Mouse (Mus musculus): Measurements from ENCODE around the gene Itsn1. TPM values are rescaled to one million over a fixed set of nuclear protein-coding genes. Genes with fewer than 3 reads are reported as not detected.

Gene Itsn1
- polyA plus RNA-seq, 1 experiment from 2014 or later = 34.5 TPM

DNA sequence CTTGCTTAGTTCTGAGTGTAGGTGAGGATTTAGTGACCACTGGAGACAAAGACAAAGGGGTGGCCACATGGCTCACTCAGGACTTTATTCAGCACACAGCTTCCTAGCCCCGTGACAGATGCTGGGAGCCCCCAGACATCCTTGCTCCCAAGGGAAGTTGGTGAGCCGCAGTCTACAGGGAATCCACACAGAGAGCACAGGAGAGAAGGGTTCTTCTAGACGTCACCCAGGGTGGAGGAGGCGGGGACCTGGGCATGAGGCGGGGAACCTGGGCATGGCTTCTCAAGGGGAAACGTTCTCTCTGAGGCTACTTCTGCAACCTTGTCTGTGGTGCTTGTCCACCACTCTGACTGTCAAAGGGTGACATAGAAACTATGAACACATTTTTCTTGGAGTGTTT lies 34.9 kb downstream of the Itsn1 start:
- Histone ChIP-seq H3K27me3 (ENCODE audit: low read depth, poor library complexity, severe bottlenecking) (no peaks in the 10 kb centered on the region), H3K9me3 (replicated peaks) (no peaks in the 10 kb centered on the region), H3K27ac (peak overlapping the region; percentile 50; the same call in 1 of the 2 replicates), H3K36me3 (peaks cover 7% of the 10 kb centered on the region; the same call in 1 of the 2 replicates), H3K4me1 (peaks cover 15% of the 10 kb centered on the region), H3K4me3 (no peak overlapping the region)
- 68% methylated on average over 6 of the region's 6 CpGs for WGBS
- no peak for DNase-seq (ENCODE audit: low spot score)

DNA sequence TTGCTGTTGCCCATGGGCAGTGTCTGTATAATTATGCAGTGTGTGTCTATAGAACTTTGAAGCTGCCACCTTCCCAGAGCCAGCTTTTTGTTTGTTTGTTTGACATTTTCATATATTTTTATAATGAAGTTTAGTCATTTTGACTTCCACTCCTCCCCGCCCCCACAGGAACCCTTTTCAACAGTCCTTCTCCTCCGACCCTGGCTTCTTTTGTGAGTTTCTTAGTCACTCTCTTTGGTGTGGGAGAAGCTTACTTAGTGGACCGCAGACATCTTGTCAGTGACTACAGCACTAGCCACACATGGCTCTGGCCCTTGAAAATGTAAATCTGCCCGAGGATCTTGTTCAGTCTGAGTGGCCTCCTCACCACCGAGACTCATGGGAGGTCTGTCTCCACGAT lies 35.3 kb downstream of the Itsn1 start:
- no peaks in the 10 kb centered on the region for H3K27me3 ChIP-seq (ENCODE audit: low read depth, poor library complexity, severe bottlenecking)
- H3K36me3 ChIP-seq = peaks cover 7% of the 10 kb centered on the region; the same call in 1 of the 2 replicates
- H3K27ac ChIP-seq = no peak overlapping the region
- no peaks in the 10 kb centered on the region for H3K9me3 ChIP-seq (replicated peaks)
- peaks cover 15% of the 10 kb centered on the region for H3K4me1 ChIP-seq
- DNase-seq (ENCODE audit: low spot score) = no peak
- H3K4me3 ChIP-seq = no peak overlapping the region
- WGBS = 85% methylated on average over 6 of the region's 6 CpGs

DNA sequence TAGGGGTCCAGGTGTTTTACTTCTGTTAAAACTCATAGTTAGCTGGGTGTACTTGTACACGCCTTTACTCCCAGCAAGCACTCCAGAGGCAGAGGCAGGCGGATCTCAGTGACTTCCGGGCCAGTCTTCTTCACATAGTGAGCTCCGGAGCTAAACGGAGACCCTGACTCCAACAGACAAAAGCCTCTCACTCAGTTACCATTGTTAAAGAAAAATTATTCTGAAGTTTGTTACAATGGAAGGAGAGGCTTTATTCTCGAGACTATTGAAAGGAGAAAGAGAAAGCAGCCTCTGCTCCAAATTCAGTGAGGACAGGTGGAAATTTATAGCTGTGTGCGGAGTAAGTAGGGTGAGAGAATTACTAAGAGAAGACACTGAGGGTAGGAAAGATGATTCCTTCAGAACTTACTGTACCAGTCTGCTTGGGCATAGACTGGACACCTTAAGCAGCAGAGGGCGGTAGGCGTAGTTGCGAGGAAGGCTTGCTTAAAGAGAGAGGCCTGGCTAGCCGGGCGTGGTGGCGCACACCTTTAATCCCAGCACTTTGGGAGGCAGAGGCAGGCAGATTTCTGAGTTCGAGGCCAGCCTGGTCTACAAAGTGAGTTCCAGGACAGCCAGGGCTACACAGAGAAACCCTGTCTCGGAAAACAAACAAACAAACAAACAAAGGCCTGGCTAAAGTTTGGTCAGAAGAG lies 36.2 kb downstream of the Itsn1 start:
- no peak overlapping the region for H3K27ac ChIP-seq
- peaks cover 7% of the 10 kb centered on the region; the same call in 1 of the 2 replicates for H3K36me3 ChIP-seq
- 94% methylated on average over 15 of the region's 15 CpGs for WGBS
- no peaks in the 10 kb centered on the region for H3K9me3 ChIP-seq (replicated peaks)
- no peaks in the 10 kb centered on the region for H3K27me3 ChIP-seq (ENCODE audit: low read depth, poor library complexity, severe bottlenecking)
- peaks cover 15% of the 10 kb centered on the region for H3K4me1 ChIP-seq
- no peak for DNase-seq (ENCODE audit: low spot score)
- H3K4me3 ChIP-seq = no peak overlapping the region

DNA sequence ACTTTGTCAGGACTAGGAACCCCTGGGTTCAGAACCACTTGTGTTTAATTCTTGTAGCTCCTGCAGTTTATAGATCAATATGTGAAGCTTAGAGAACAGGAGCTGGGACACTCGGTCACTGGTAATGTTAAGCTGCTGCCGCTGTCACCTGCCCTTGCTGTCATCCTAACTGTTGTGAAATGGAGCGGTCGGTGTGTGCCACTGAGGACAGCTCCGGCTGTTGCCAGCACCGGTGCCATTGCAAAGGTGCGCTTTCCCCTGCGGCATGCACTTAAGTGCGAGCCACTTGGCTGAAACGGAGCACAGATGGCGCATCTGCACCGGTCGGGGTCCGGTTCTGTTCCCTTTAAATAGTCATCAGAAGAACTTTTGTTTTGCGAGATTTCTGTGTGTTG lies 36.7 kb downstream of the Itsn1 start:
- no peak for DNase-seq (ENCODE audit: low spot score)

DNA sequence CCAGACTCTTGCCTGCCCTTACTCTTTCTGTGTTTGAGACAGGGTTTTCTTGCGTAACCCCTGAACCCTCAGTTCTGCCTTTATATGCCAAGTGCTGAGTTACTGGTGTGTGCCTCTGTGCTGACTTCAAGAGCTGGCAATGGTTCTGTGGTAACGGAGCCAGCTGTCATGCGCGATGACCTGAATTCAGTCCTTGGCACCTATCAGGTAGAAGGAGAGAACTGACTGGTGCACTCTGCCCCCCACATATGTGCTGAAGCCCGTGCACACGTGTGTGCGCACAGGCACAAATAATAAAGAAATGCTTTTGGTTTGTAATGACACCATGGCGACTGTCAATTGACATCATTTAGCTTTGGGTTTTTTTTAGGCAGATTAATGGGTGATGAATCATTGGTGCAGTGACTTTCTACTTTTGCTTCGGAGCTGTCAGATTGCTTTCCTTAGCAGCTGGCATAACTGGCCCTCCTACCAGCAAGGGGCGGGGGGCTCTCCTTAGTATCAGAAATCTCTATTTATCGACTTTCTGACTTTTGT lies 38.2 kb downstream of the Itsn1 start:
- Histone ChIP-seq H3K27ac (no peak overlapping the region), H3K4me1 (peaks cover 15% of the 10 kb centered on the region), H3K36me3 (0 out of 2 replicates have a peak, but pooled peaks cover 4% of the 10 kb centered on the region), H3K9me3 (replicated peaks) (no peaks in the 10 kb centered on the region), H3K4me3 (no peak overlapping the region), H3K27me3 (ENCODE audit: low read depth, poor library complexity, severe bottlenecking) (no peaks in the 10 kb centered on the region)
- WGBS = 92% methylated on average over 11 of the region's 11 CpGs
- no peak for DNase-seq (ENCODE audit: low spot score)

More for the DNA sequence above, 36.7 kb downstream of the Itsn1 start:
- Histone ChIP-seq H3K27ac (no peak overlapping the region), H3K9me3 (replicated peaks) (no peaks in the 10 kb centered on the region), H3K27me3 (ENCODE audit: low read depth, poor library complexity, severe bottlenecking) (no peaks in the 10 kb centered on the region), H3K4me3 (no peak overlapping the region), H3K36me3 (peaks cover 4% of the 10 kb centered on the region; the same call in 1 of the 2 replicates), H3K4me1 (peaks cover 15% of the 10 kb centered on the region)
- WGBS = 90% methylated on average over 15 of the region's 15 CpGs

DNA sequence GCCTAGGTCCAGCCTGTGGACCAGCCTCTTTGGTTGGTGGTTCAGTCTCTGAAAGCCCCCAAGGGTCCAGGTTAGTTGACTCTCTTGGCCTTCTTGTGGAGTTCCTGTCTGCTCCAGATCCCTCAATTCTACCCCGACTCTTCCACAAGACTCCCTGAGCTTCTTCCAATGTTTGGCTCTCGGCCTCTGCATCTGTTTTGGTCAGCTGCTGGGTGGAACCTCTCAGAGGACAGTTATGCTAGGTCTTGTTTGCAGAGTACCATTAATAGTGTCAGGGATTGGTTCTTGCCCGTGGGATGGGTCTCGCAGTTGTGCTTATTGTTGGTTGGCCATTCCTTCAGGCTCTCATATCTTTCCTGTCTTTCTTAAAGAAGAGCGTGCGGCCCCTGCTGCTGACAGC lies 39.5 kb downstream of the Itsn1 start:
- Histone ChIP-seq H3K9me3 (replicated peaks) (no peaks in the 10 kb centered on the region), H3K4me1 (peaks cover 15% of the 10 kb centered on the region), H3K36me3 (0 out of 2 replicates have a peak, but pooled peaks cover 4% of the 10 kb centered on the region), H3K27ac (no peak overlapping the region), H3K27me3 (ENCODE audit: low read depth, poor library complexity, severe bottlenecking) (no peaks in the 10 kb centered on the region), H3K4me3 (no peak overlapping the region)
- 94% methylated on average over 6 of the region's 6 CpGs for WGBS
- DNase-seq (ENCODE audit: low spot score) = no peak

DNA sequence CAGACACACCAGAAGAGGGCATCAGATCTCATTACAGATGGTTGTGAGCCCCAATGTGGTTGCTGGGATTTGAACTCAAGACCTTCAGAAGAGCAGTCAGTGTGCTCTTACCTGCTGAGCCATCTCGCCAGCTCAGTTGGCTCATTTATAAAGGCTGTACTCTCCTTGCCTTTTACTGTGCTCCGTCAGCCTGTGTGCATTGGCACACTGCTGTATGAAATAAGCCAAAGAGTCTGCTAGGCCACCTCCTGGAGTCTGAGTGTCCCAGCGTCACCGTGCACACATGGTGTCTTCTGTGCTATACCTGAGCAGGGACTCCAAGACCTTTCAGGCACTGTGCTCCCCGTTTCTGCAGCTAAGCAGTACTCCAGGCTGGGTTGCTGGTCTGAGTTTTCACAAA lies 40.8 kb downstream of the Itsn1 start:
- H3K27ac ChIP-seq = no peak overlapping the region
- no peak overlapping the region for H3K4me3 ChIP-seq
- H3K9me3 ChIP-seq (replicated peaks) = no peaks in the 10 kb centered on the region
- no peaks in the 10 kb centered on the region for H3K27me3 ChIP-seq (ENCODE audit: low read depth, poor library complexity, severe bottlenecking)
- peaks cover 8% of the 10 kb centered on the region for H3K4me1 ChIP-seq
- 0 out of 2 replicates have a peak, but pooled peaks cover 4% of the 10 kb centered on the region for H3K36me3 ChIP-seq
- WGBS = 94% methylated on average over 5 of the region's 5 CpGs
- no peak for DNase-seq (ENCODE audit: low spot score)

DNA sequence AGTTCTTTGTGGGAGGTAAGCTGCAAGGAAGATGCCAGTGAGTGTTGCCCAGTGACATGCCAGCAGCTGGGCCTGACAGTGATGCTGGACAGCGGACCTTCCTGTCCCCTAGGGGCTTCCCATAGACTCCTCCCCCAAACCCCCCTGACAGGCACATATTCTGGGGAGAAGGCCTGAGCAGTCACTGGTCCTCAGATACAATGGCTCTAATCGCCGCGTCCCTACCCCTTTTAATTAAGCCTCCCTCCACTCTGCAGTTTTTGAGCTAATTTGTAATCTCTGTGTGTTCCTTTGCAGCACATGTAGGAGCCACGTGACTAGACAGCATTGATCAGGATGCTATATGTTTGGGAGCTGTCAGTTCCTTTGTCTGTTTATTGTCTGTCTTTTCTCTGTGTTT lies 41.6 kb downstream of the Itsn1 start:
- DNase-seq (ENCODE audit: low spot score) = no peak
- Histone ChIP-seq H3K4me1 (peaks cover 8% of the 10 kb centered on the region), H3K4me3 (no peak overlapping the region), H3K27ac (no peak overlapping the region), H3K27me3 (ENCODE audit: low read depth, poor library complexity, severe bottlenecking) (no peaks in the 10 kb centered on the region), H3K36me3 (0 out of 2 replicates have a peak, but pooled peaks cover 4% of the 10 kb centered on the region), H3K9me3 (replicated peaks) (no peaks in the 10 kb centered on the region)
- 67% methylated on average over 5 of the region's 5 CpGs for WGBS

DNA sequence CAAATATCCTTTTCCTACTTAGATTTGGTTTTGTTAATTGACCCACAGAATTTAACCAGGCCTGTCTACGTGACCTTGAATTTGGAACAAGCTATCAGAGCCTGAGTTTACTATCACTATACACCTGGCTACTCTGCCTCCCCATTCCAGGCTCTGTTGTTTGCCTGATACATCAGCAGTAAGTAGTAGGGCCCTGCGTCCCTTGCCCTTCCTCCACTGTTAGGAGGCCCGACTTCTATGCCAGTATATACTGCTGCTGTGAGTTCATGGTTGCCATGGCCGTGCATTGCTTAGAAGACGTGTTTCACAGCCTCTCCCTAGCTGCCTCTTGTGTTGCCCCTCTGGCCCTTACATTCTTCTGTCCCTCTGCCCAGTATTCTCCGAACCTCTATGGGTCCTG lies 42.3 kb downstream of the Itsn1 start:
- Histone ChIP-seq H3K27me3 (ENCODE audit: low read depth, poor library complexity, severe bottlenecking) (no peaks in the 10 kb centered on the region), H3K4me1 (peaks cover 5% of the 10 kb centered on the region; the same call in 1 of the 2 replicates), H3K9me3 (replicated peaks) (no peaks in the 10 kb centered on the region), H3K36me3 (0 out of 2 replicates have a peak, but pooled peaks cover 4% of the 10 kb centered on the region), H3K4me3 (no peak overlapping the region), H3K27ac (no peak overlapping the region)
- no peak for DNase-seq (ENCODE audit: low spot score)
- 88% methylated on average over 6 of the region's 6 CpGs for WGBS

DNA sequence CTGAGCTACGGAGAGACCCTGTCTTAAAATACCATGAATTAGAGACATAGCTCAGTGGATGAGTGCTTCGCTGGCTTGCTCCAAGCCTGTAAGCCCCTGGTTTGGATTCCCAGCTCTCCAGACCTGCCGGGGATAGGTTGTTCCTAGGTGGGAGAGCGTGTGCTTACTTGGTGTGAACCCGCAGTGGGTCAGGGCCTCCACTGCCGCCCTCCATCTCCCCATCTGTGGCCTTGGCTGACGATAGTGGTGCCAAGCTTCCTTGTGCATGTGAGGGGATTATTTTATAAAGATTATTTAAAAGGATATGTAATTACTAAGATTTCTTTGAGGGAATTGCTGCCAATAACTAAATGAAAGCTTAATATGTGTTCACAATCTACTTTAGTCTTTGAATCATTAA lies 43.5 kb downstream of the Itsn1 start:
- no peak overlapping the region for H3K4me3 ChIP-seq
- no peaks in the 10 kb centered on the region for H3K27me3 ChIP-seq (ENCODE audit: low read depth, poor library complexity, severe bottlenecking)
- WGBS = 87% methylated on average over 7 of the region's 7 CpGs
- DNase-seq (ENCODE audit: low spot score) = no peak
- no peak overlapping the region for H3K27ac ChIP-seq
- H3K9me3 ChIP-seq (replicated peaks) = no peaks in the 10 kb centered on the region
- 0 out of 2 replicates have a peak, but pooled peaks cover 4% of the 10 kb centered on the region for H3K36me3 ChIP-seq
- H3K4me1 ChIP-seq = no peaks in the 10 kb centered on the region

DNA sequence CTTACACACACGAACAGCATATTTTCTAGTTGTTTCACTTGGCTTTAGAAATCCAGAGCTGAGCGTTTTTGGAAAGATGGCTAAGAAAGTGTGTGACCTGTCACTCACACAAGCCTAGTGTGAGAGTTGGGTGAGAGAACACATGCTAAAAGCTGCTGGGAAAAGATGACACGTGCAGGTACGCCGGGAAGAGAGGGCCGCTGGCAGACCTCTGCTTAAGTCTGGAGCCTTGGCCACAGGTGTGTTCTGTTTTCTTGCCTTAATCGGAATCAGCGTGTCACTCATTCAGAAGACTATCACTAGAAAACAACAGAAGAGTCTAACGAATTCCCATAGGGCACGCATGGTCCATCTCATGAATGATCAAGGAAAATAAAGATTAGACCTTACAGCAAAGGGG lies 50.5 kb downstream of the Itsn1 start:
- H3K4me3 ChIP-seq = no peak overlapping the region
- no peaks in the 10 kb centered on the region for H3K27me3 ChIP-seq (ENCODE audit: low read depth, poor library complexity, severe bottlenecking)
- peaks cover 17% of the 10 kb centered on the region; the same call in 1 of the 2 replicates for H3K36me3 ChIP-seq
- no peak overlapping the region for H3K27ac ChIP-seq
- DNase-seq (ENCODE audit: low spot score) = no peak
- no peaks in the 10 kb centered on the region; the same call in 1 of the 2 replicates for H3K4me1 ChIP-seq
- H3K9me3 ChIP-seq (replicated peaks) = no peaks in the 10 kb centered on the region
- WGBS = 83% methylated on average over 10 of the region's 10 CpGs

DNA sequence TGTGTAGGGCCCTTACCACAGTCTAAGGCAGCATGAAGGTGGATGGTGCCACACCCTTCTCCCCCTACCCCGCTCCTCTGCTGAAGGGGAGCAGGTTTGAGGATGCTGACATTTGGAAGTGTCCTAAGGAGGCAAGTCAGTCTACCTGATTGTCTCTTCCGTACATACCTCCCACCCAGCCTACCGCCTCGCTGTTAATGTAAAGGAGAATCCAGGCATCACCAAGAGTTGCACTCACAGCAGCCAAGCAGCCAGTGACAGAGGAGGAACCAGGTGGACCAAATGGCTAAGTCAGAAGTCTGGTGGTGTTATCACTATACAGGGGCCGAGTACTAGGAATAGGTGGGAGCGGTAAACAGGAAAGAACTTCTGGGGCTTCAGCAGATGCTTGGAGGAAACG lies 51.1 kb downstream of the Itsn1 start:
- H3K9me3 ChIP-seq (replicated peaks) = no peaks in the 10 kb centered on the region
- WGBS = 87% methylated on average over 7 of the region's 7 CpGs
- DNase-seq (ENCODE audit: low spot score) = no peak

DNA sequence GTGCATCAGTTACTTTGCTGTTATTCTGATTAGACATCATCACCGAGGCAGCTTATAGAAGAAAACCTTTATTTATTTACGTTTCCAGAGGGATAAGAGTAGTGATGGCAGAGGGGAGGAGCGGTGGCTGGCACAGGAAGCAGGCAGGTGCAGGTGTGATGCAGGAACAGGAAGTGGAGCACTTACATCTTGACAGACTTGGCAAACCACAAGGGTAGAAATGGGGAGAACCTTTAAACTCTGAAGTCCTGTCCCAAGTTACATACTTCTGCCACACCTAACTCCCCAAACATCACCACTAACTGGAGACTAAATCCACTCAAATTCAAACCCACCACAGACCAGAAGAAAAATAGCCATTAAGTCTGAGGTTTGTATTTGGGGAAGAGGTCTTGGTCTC lies 51.7 kb downstream of the Itsn1 start:
- no peak overlapping the region for H3K27ac ChIP-seq
- H3K4me1 ChIP-seq = no peaks in the 10 kb centered on the region; the same call in 1 of the 2 replicates
- no peaks in the 10 kb centered on the region for H3K27me3 ChIP-seq (ENCODE audit: low read depth, poor library complexity, severe bottlenecking)
- DNase-seq (ENCODE audit: low spot score) = no peak
- WGBS = 95% methylated on average over 3 of the region's 3 CpGs
- no peak overlapping the region for H3K4me3 ChIP-seq
- no peaks in the 10 kb centered on the region for H3K9me3 ChIP-seq (replicated peaks)
- peaks cover 28% of the 10 kb centered on the region for H3K36me3 ChIP-seq

More for the DNA sequence above, 51.1 kb downstream of the Itsn1 start:
- Histone ChIP-seq H3K27me3 (ENCODE audit: low read depth, poor library complexity, severe bottlenecking) (no peaks in the 10 kb centered on the region), H3K4me1 (no peaks in the 10 kb centered on the region; the same call in 1 of the 2 replicates), H3K27ac (no peak overlapping the region), H3K36me3 (peaks cover 22% of the 10 kb centered on the region; the same call in 1 of the 2 replicates), H3K4me3 (no peak overlapping the region)
